Mouse (Mus musculus): ENCODE measurements at regions not wholly inside any gene's neighbourhood (a gene's known extent, or its start where the extent isn't known, plus 50 kb on each side); places are given as distances from the start of the nearest gene placed in this dataset.

DNA sequence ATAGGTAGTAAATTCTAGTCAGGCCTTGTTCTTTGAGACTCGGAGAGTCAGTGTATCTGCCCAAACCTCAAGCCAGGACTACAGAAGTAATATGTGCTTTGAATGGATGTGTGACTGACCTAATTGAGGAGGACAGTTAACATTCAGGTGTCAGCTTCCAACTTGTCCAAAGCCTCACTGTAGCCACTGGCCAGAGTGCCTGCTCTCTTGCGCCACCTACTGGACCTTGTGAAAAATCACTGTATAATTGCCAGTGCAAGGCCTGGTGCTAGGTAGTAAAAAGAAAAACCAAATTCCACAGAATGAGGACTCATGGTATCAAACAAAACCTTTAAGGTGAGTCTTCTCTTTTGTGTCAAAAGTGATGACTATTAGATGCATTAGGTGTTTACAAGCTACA, 933.6 kb upstream of the Lrrc6 start:
- no peak overlapping the region for H3K4me3 ChIP-seq (ENCODE audit: low read depth, low read length)
- no peaks in the 10 kb centered on the region for H3K36me3 ChIP-seq (ENCODE audit: insufficient read depth, low read length)
- H3K4me1 ChIP-seq (ENCODE audit: insufficient read depth, low read depth, low read length): no peaks in the 10 kb centered on the region
- H3K27ac ChIP-seq (ENCODE audit: low read length): no peak overlapping the region
- 21% methylated on average over 2 of the region's 2 CpGs for WGBS
- no peaks in the 10 kb centered on the region for H3K9me3 ChIP-seq (ENCODE audit: low read length)
- TF ChIP-seq EP300 (IDR thresholded peaks at IDR 0.05): no peak
- TF ChIP-seq CTCF (IDR thresholded peaks at IDR 0.05): peak; percentile 97
- ATAC-seq (peak; percentile 69), DNase-seq (ENCODE audit: low spot score) (peak; percentile 70)
- H3K9ac ChIP-seq (replicated peaks; ENCODE audit: low read depth): no peak overlapping the region
- no peak overlapping the region for H3K4me2 ChIP-seq (replicated peaks; ENCODE audit: low read depth, low read length)
- no peaks in the 10 kb centered on the region for H3K27me3 ChIP-seq (replicated peaks; ENCODE audit: insufficient read depth, low read length)

DNA sequence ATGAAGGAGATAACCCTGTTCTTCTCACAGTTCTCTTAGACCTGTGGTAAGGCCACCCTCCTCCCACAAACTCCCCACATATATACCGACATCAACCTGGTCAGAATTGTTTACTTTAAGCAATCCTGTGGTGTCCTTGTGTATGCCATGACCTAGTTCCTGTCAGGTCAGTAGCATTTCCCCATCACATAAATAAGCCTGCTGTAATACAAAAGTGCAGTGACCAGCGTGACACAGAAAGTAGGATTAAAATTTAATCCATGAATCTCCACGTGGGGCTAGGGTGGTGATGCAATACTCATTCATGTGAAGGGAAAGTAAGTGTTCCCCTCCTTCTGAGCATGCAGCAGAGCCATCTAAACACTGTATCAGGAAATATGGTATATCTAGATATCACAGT, 923.2 kb upstream of the Lrrc6 start:
- Histone ChIP-seq H3K27ac (ENCODE audit: low read length) (no peak overlapping the region), H3K4me2 (replicated peaks; ENCODE audit: low read depth, low read length) (no peak overlapping the region), H3K4me3 (ENCODE audit: low read depth, low read length) (no peak overlapping the region), H3K9ac (replicated peaks; ENCODE audit: low read depth) (no peak overlapping the region), H3K27me3 (replicated peaks; ENCODE audit: insufficient read depth, low read length) (no peaks in the 10 kb centered on the region), H3K36me3 (ENCODE audit: insufficient read depth, low read length) (no peaks in the 10 kb centered on the region), H3K9me3 (ENCODE audit: low read length) (no peaks in the 10 kb centered on the region), H3K4me1 (ENCODE audit: insufficient read depth, low read depth, low read length) (no peaks in the 10 kb centered on the region)
- 33% methylated on average over 3 of the region's 3 CpGs for WGBS
- TF ChIP-seq EP300 (IDR thresholded peaks at IDR 0.05): no peak
- TF ChIP-seq CTCF (IDR thresholded peaks at IDR 0.05): no peak
- ATAC-seq (no peak), DNase-seq (ENCODE audit: low spot score) (no peak)

DNA sequence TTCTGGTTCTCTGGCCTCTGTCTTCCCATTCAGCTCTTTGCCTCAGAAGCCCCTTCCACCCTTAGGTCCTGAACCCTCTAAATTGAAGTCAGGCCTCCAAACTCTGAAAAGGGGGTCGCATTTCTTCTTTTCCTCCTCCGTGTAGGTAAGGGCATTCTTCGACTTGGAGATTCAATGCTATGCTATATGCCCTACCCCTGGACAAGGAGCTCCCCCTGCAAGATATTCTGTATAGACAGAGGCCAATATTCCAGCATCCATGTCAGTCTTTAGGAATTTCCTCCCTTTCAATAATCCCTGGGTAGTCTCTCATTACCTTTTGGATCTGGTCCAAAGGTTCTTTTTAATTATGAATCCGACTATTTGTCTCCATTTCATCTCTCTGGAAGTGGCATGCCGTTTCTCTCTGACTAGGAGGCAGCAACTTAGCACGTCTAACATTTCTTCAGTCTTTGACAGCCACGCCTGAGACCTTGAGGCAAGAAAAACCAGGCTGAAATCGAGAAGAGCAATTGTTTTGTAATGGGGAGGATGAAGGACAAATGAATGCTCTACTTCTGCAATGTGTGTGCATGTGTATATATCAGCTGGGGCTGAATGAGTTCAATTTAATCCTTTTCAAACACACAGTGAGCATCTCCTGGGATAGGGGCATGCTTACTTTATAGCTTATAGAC, 921.7 kb upstream of the Lrrc6 start:
- H3K4me3 ChIP-seq (ENCODE audit: low read depth, low read length): no peak overlapping the region
- no peak for DNase-seq (ENCODE audit: low spot score)
- no peak overlapping the region for H3K4me2 ChIP-seq (replicated peaks; ENCODE audit: low read depth, low read length)
- H3K27me3 ChIP-seq (replicated peaks; ENCODE audit: insufficient read depth, low read length): no peaks in the 10 kb centered on the region
- 63% methylated on average over 8 of the region's 8 CpGs for WGBS
- H3K27ac ChIP-seq (ENCODE audit: low read length): no peak overlapping the region
- no peak overlapping the region for H3K9ac ChIP-seq (replicated peaks; ENCODE audit: low read depth)
- TF ChIP-seq CTCF (IDR thresholded peaks at IDR 0.05) (no peak), EP300 (IDR thresholded peaks at IDR 0.05) (no peak)
- no peaks in the 10 kb centered on the region for H3K36me3 ChIP-seq (ENCODE audit: insufficient read depth, low read length)
- no peak for ATAC-seq
- H3K4me1 ChIP-seq (ENCODE audit: insufficient read depth, low read depth, low read length): no peaks in the 10 kb centered on the region
- no peaks in the 10 kb centered on the region for H3K9me3 ChIP-seq (ENCODE audit: low read length)

DNA sequence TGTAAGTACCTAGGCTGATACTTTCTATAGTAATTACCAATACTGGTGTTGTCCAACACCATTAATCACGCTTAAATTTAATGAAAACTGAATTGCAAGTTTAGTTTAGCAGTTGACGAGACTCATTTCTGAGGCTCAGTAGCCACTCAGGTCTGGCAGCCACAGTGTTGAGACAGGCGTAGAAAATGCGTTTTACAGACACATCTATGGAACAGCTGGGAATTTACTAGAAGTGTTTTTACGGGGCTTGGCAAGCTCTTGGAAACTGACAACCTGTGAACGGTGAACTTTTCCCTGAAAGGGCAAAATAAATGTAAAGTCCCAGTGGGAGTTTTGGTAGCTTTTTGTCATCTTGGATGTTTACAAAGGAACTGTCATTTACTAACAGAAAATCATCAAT, 920.1 kb upstream of the Lrrc6 start:
- Histone ChIP-seq H3K4me3 (ENCODE audit: low read depth, low read length) (no peak overlapping the region), H3K4me2 (replicated peaks; ENCODE audit: low read depth, low read length) (no peak overlapping the region), H3K27ac (ENCODE audit: low read length) (no peak overlapping the region), H3K9me3 (ENCODE audit: low read length) (no peaks in the 10 kb centered on the region), H3K36me3 (ENCODE audit: insufficient read depth, low read length) (no peaks in the 10 kb centered on the region), H3K4me1 (ENCODE audit: insufficient read depth, low read depth, low read length) (no peaks in the 10 kb centered on the region), H3K27me3 (replicated peaks; ENCODE audit: insufficient read depth, low read length) (no peaks in the 10 kb centered on the region), H3K9ac (replicated peaks; ENCODE audit: low read depth) (no peak overlapping the region)
- ATAC-seq (no peak), DNase-seq (ENCODE audit: low spot score) (no peak)
- TF ChIP-seq CTCF (IDR thresholded peaks at IDR 0.05): no peak
- TF ChIP-seq EP300 (IDR thresholded peaks at IDR 0.05): no peak
- WGBS: 75% methylated on average over 6 of the region's 6 CpGs

DNA sequence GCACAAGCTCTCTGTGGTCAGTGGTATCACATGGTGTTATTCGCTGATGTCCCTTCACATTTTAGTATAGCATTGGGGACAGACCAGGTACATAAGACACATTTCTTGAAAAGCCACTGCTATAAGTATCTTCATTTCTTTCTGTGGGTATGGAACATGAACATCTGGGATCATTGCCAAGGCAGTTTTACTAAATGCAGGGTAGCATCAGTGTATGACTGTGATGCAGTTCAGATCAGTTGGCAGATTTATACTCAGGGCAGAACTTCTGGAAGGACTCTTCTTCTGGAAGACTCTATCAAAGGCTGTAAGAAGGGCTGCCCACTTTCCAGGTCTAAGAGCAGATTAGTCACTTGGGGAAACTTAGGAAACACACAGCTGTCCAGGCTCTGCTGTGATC, 919.0 kb upstream of the Lrrc6 start:
- no peak overlapping the region for H3K4me2 ChIP-seq (replicated peaks; ENCODE audit: low read depth, low read length)
- H3K4me3 ChIP-seq (ENCODE audit: low read depth, low read length): no peak overlapping the region
- no peak for DNase-seq (ENCODE audit: low spot score)
- ATAC-seq: no peak
- no peak overlapping the region for H3K9ac ChIP-seq (replicated peaks; ENCODE audit: low read depth)
- H3K36me3 ChIP-seq (ENCODE audit: insufficient read depth, low read length): no peaks in the 10 kb centered on the region
- H3K27ac ChIP-seq (ENCODE audit: low read length): no peak overlapping the region
- TF ChIP-seq CTCF (IDR thresholded peaks at IDR 0.05): no peak
- no peak for TF ChIP-seq EP300 (IDR thresholded peaks at IDR 0.05)
- no peaks in the 10 kb centered on the region for H3K27me3 ChIP-seq (replicated peaks; ENCODE audit: insufficient read depth, low read length)
- H3K4me1 ChIP-seq (ENCODE audit: insufficient read depth, low read depth, low read length): no peaks in the 10 kb centered on the region
- 91% methylated on average over 1 of the region's 1 CpGs for WGBS
- H3K9me3 ChIP-seq (ENCODE audit: low read length): no peaks in the 10 kb centered on the region

DNA sequence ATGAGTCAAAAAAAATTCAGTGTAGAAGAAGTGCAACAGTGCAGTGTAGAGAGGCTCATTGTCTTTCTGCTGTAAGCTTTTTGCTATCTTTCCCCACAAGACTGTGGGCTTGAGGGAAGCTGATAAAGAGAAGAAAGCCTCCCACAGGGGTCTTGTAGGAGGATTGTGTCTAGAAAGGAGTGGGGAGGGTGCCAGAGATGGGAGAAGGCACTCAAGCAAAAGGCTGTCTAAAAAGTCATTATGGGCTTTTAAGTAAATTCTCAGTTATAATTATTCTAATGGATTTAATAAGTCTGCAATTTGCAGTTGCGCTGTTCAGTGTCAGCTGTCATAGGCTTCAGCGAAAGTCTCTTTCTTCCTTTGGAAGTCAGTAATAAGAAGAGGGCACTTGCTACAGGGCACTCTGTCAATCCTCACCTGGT, 917.0 kb upstream of the Lrrc6 start:
- Histone ChIP-seq H3K36me3 (ENCODE audit: insufficient read depth, low read length) (no peaks in the 10 kb centered on the region), H3K4me2 (replicated peaks; ENCODE audit: low read depth, low read length) (no peak overlapping the region), H3K9me3 (ENCODE audit: low read length) (no peaks in the 10 kb centered on the region), H3K4me1 (ENCODE audit: insufficient read depth, low read depth, low read length) (no peaks in the 10 kb centered on the region), H3K4me3 (ENCODE audit: low read depth, low read length) (no peak overlapping the region), H3K9ac (replicated peaks; ENCODE audit: low read depth) (no peak overlapping the region), H3K27ac (ENCODE audit: low read length) (no peak overlapping the region), H3K27me3 (replicated peaks; ENCODE audit: insufficient read depth, low read length) (no peaks in the 10 kb centered on the region)
- no peak for DNase-seq (ENCODE audit: low spot score)
- ATAC-seq: no peak
- no peak for TF ChIP-seq EP300 (IDR thresholded peaks at IDR 0.05)
- TF ChIP-seq CTCF (IDR thresholded peaks at IDR 0.05): no peak
- 96% methylated on average over 2 of the region's 2 CpGs for WGBS

DNA sequence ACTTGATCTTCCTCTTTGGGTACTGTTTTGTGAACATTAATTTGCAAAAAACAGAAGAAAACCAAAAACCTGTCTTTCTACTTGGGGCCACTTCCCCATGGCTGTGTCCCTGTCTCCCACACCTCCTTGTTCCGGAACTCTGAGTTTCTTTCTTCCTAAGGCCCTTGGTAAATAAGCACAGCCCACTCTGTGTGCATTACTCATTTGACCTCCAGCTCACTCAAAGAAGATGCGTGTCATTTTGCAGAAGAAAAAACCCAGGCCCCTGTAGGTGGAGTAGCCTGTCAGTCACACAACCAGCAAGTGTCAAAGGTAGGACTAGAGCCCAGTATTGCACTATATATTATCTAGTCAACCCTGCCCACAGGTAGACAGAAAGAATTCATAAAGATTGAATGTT, 915.1 kb upstream of the Lrrc6 start:
- Histone ChIP-seq H3K36me3 (ENCODE audit: insufficient read depth, low read length) (no peaks in the 10 kb centered on the region), H3K4me2 (replicated peaks; ENCODE audit: low read depth, low read length) (no peak overlapping the region), H3K27ac (ENCODE audit: low read length) (no peak overlapping the region), H3K4me1 (ENCODE audit: insufficient read depth, low read depth, low read length) (no peaks in the 10 kb centered on the region), H3K9ac (replicated peaks; ENCODE audit: low read depth) (no peak overlapping the region), H3K27me3 (replicated peaks; ENCODE audit: insufficient read depth, low read length) (no peaks in the 10 kb centered on the region), H3K4me3 (ENCODE audit: low read depth, low read length) (no peak overlapping the region), H3K9me3 (ENCODE audit: low read length) (no peaks in the 10 kb centered on the region)
- TF ChIP-seq CTCF (IDR thresholded peaks at IDR 0.05) (no peak), EP300 (IDR thresholded peaks at IDR 0.05) (no peak)
- WGBS: 53% methylated on average over 2 of the region's 2 CpGs
- DNase-seq (ENCODE audit: low spot score) (no peak), ATAC-seq (no peak)

Data from lung, postnatal 0 days (tissue).